Mouse (Mus musculus) adrenal gland, adult 8-10 months (tissue): ENCODE measurements around the gene Etfb. TPM values are rescaled to one million over a fixed set of nuclear protein-coding genes. Genes with fewer than 3 reads are reported as not detected.

Source experiments
- DNase-seq: peaks from one replicate; pipeline ENCODE4 v3.0.0; 2022
- total RNA-seq, 4 experiments: library from RNA; stranded (reverse); gene quantifications; 2 replicates each; pipeline ENCODE4 v1.2.4; 2022

Gene Etfb
- total RNA-seq, 4 experiments from 2014 or later, result 286 to 399 (median 360) TPM

DNA sequence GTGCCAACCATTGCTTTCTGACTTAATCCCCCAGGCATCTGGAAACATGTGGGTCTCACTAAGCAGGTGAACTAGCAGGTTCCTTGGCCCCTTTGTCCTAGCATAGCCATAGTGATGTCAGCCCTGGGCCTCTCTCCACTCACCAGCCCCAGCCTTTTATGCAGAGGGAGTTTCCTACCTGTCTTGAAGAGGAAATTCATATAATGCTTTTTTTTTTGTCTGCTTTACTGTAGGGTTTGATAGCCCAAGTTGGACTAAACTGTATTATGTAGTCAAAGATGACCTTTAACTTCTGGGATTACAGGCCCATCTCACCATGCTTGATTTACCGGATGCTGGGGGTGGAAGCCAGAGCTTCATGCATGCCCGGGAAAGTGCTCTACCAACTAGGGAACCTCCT is 5.9 kb downstream of the Etfb start:
- DNase-seq, result no peak

DNA sequence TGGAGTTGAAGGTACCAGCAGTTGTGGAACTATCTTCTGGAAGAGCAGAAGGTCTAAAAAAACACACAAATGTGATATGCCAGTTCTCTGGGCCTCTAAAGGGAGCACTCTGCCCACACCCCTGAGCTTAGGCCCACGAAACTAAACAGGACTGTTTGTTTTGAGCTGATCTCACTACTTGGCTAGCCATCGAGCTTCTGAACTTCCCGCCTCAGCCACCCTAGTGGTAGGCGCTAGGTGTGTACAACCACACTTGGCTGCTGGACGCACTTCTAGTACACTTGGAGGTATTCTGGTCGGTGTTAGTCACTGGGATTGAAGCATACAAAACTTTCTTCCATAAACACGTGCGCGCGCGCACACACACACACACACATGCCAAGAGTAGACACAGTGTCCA is 7.8 kb downstream of the Etfb start:
- DNase-seq, result no peak

DNA sequence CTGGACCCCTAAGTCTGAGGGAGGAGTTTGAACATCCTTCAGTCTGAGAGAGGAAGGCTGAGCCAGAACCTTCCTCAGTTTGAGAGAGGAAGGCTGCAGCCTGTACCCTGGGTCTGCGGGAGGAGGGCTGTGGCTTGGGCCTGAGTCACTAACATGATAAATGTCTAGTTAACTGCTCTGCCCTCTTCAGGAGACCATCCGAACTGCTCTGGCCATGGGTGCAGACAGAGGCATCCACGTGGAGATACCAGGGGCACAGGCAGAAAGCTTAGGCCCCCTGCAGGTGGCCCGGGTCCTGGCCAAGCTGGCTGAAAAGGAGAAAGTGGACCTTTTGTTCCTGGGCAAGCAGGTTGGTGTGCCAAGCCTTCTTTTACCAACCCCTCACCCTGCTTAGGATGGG is 8.7 kb downstream of the Etfb start:
- DNase-seq, result no peak

DNA sequence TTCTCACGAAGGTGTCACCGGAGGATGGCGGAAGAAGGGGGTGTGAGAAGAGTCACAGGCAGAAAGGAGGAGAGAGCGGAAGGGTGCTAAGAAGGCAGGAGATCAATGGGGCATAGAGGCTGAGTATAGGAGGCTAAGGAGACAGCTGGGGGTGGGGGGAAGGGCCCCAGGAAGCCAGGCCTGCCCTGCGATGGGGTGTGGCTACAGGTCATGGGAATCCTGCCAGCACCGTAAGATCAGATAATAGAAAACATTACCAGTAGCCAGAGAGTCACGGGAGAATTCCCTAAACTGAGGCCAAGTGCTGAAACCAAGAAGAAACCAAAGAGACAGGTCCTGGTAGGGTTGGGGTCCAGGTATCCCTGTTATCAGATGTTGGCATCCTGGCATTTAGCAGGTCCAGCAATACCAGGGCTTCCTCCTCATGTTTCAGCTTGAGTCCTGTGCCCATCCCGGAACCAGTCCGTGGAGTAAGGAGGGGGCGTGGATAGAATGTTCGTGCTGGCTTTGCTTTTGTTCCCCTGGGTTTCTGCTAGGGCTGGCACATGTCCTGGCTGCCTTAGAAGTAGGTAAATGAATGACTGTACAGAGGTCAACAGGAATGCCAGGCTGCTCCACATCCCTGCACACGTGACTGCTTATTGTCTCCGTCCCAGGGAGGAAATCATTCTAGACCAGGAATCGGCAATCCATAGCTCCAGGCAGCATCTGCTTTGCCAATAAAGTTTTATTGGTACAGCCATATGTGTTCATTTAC is 9.9 kb downstream of the Etfb start:
- no peak for DNase-seq

DNA sequence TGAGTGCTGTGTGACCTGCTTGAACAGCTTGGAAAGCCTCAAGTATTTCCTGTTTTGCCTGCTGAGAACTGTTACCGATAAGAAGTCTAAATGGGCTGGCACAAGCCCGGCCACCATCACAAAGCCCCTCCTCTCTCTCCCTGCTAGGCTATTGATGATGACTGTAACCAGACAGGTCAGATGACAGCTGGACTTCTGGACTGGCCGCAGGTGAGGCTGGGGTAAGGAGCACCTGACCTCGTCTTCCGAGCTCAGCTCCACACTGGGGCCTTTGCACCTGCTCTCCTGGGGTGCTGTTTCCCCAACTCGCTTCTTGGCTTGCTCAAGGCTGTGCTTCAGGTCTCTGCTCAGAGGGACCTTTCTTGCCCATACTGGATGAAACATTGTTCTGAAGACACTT is 10.5 kb downstream of the Etfb start:
- DNase-seq, result no peak

DNA sequence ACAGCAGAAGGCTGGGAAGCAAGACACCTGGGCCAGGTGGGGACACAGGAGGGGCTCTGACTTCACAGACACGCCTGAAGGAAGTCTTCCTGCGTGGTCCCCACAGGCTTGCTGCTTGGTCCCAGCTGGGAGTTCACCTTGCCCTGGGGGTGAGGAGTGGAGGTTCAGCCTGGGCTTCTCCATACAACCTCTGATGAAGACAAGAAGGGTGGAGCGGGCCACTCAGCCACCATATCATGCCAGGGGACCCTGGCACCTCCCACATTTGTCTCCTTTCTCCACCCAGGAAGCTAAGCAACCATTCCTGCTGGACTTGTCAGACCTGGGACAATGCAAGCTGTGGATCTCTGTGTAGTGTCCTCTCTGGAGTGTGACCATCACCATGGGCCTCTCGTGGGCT is 19.0 kb downstream of the Etfb start, which contains the start of gene Vsig10l:
Gene Vsig10l, plus strand, starts transcription at position 301 of the 400 bp plus-strand sequence.
- no peak for DNase-seq

DNA sequence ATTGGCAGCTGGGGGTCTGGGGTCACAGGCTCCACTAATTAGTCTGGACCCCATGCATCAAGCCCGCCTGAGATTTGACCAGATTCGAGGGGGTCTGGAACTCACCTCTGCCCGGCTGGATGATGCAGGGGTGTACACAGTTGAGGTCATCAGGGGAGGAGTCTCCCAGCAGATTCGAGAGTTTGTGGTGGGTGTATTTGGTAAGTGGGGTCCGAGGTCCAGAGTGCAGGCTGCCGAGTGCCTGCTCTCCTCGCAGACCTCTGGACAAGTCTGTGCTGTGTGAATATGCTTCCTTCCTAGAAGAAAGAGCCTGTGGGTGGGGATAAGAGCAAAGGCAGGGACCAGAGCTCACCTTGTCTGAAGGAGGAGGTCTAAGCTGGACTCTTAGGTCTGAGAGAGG is 20.1 kb downstream of the Etfb start:
- no peak for DNase-seq

DNA sequence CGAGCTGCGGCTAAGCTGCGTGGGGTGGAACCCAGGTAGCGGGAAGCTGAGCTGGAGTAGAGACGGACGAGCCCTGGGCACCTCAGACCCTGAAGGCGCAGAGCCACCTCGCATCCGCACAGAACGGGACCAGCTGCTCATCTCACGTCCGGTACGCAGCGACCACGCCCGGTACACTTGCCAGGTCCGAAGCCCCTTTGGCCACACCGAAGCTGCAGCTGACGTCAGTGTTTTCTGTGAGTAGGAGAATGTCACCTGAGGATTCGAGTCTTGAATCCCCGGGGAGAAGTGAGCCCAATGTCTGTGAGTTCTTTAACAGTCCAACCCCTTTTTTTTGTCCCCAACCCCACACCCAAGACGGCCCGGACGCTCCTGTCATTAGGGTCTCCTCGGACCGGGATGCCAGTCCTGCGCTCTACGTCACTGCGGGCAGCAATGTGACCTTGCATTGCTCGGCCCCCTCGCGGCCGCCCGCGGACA is 21.0 kb downstream of the Etfb start:
- no peak for DNase-seq

DNA sequence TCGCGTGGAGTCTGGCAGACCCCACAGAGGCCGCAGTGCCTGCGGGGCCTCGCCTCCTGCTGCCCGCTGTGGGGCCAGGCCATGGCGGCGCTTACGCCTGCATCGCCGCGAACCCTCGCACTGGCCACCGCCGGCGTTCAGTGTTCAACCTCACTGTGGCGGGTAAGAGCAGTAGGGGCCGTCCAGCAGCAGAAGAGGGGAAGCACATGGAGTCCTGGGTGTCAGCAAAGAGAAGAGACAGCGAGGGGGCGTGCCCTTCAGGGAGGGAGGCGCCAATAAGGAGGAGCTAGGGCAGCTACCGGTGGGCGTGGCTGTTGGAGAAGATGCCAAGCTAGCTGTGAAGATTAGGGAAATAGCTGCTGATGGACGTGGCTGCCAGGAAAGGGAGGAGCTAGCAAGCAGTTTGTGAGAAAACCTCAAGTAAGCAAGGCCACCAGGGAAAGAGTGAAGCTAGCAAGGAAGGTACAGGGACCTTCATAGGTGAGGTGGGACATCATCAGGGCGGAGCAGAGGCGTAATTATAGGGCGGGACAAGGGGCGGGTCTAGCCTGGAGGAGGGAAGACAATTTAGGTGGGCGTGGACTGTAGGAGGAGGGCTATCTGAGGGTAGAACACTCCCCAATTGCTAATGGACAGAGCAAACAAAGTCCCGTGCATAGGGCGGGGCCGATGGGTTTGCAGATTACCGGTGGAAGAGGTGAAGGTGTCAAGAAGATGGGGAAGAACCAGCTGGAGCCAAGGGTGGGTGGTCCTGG is 21.6 kb downstream of the Etfb start:
- DNase-seq, result peak; percentile 85

DNA sequence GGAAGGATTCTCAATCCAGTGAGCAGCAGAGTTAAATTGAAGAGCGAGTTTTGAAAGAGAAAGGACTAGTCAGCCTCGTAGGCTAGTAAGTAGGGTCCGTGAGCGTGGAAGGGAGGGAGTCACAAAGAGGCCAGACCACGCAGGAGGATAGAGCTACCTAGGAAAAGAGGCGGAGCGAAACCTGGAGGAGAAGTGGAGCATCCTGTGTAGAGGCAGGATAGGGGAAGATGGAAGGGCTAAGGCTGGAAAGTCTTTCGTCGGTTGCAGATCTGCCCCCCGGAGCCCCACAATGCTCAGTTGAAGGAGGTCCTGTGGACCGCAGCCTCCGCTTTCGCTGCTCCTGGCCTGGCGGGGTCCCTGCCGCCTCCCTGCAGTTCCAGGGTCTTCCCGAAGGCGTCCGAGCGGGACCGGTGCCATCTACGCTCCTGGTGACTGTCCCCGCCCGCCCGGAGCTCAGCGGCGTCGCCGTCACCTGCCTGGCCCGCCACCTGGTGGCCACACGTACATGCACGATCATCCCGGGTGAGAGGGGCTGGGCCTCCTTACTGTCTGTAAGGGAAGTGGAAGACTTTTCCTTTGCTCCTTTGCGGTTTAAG is 22.3 kb downstream of the Etfb start:
- peak; percentile 63 for DNase-seq

DNA sequence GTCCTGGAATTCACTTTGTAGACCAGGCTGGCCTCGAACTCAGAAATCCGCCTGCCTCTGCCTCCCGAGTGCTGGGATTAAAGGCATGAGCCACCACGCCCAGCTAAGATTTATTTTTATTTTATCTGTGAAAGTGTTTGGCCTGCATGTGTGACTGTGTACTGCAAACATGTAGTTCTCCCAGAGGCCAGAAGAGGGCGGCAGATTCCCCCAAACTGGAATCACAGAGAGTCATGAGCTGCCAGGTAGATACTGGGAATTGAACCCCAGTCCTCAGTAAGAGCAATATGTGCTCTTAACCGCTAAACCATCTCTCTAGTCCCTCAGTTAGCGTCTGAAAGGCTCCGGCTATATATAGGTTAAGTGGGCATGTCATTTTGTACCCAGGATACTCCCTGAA is 26.5 kb downstream of the Etfb start:
- no peak for DNase-seq

DNA sequence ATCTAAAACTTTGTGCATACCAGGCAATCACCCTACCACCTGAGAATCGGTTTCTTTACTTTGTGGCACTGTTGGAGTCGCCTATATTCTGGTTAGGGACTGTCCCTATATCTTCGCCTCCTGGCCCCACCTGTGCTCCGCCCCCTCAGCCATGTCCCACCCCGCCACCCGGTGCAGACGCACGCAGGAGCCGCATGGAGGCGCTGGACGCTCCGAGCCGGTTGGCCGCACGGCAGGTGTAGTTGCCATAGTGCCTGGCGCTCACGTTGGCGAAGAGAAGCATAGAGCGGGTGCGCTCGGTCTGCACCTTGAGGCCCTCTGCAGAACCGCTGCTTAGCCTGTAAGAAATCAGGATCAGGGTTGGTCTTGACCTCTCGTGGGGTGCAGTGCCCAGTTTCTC is 31.8 kb downstream of the Etfb start:
- no peak for DNase-seq

DNA sequence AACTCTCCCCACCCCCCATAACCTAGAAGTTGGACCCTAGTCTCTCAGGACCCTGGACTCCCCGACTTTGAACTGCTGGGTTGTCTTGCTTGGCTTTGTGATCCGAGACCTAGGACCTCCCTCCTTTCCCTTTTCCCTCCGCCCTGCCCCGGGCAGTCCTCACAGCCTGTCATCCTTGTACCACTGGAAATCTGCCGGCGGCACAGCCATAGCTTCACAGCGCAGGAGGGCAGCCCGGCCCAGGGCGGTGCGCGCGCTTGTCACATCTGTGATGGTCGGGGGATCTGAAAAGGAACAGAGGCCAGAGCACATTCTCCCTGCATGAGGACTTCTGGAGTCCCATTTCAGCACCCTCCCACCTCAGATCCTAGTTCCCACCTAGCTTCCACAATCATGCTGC is 32.5 kb downstream of the Etfb start:
- DNase-seq, result no peak

DNA sequence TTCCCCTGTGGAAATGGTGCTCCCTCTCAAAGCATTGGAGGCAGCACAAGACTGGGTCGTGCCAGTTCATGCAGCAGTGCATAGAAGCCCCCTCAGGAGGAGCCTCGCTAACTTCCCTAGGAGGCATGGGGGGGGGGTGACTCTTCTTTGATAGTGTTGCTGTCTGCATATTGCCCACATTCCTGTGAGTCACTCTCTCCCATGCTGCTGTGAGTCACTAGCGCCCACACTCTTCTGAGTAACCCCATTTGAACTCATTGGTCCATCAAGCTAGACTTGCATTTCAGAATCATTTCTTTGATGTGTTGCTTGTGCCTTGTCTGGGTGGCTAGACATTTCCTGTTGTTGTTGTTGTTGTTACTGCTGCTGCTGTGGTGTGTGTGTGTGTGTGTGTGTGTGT is 37.3 kb downstream of the Etfb start:
- no peak for DNase-seq

DNA sequence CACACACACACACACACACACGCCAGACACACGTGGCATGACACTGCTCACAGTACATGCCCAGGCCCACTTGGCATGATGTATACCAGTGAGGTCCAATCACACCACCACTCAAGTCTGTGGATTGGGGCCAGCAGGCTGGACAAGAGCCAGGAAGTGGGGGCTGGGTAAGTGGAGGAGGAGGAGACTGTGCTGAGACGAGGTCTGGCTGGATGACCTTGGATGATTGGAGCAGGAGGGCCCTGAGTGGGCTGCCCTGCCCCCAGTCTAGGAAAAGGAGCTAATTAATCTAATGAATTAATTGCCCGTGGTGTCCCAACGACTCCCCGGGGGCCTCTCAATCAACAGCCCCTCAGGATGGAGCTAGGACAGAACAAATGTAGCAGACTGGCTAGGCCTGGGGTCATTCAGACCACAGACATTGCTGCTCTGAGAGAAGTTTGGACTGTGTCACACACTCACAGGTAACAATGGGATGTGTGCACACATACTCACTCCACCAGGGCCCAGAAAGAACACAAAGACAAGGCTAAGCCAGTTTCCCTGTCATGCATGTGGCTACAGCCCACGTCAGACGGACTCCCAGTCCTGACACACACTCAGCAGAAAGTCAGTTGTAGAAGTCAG is 38.3 kb downstream of the Etfb start:
- no peak for DNase-seq

DNA sequence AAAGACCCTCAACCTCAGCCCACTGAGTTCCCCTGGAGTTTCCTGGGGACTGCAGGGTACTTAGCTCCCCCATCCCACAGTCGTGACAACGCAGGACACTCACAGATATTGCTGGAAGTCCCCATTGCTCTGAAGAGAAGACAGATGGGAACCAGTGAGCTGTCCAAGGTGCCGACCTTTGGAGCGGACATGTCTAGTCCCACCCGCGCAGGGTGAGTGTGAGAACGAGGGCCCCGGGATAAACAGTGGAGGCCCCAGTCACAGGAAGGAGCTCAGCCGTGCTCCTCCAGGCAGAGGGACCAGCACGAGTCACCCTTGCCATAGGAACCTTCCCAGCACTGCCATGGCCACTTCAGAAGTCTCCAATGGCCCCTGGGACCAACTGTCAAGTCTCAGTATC is 39.4 kb downstream of the Etfb start:
- DNase-seq, result no peak

DNA sequence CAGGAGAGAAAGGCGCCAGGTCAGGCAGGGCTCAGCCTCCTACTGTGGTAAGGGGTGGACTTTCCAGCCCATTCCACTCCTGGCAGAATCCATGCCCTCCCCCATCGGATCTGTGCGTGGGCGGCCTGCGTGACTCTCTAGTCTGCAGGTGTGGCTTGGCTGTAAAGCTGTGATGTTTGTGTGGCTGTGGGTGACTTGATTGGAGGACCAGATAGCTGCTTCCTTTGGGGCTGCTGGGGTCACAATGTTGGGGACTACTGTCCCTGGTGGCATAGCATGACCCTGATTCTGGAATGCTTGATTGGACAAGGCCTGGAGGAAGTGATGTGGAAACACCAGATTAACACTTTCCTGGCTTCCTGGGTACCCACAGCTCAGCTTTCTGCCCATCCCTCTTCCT is 44.8 kb downstream of the Etfb start:
- DNase-seq, result no peak

DNA sequence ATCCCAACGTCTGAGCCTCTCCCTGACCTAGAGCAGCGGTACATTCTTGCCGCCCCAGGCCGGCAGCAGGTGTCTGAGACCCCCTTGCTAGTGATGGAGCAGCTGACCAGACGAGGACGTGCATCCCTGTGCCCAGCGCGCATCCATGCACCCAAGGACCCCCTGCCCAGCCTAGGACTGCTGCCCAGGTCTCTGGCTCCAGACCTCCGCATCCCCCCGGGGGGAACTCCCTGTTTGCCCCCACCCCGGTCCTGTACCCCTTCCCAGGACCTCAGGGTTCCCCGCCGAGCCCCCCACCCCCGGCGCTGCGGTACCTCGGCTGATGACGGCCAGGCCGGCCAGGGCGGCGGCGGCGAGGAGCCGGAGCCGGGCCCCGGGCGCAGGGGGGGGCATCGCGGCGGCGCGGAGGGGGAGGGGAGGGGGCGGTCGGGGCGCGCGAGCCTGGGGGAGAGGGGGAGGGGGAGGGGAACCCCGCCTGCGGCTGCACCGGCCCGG is 45.8 kb downstream of the Etfb start, which contains the start of gene Iglon5:
Gene Iglon5, minus strand, starts transcription at position 445 of the 495 bp plus-strand sequence.
- DNase-seq, result no peak

DNA sequence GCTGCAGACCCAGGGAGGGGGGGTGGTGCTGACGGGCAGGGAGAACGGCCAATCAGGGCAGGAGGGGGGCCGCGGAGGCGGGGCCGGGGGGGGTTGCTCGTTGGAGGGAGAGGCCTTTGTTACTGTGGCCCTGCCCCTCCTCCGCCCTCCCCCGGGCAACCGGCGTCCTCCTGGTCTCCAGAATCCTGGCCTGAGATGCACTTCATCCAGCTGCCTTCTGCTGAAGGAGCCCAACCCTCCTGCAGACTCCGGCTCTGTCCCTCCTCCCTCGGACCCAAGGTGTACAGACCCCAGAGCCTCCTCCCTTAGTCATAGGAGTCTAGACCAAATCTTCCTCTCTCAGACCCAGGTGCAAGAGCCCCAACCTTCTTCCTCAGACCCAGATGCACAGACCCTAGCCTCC is 46.3 kb downstream of the Etfb start:
- DNase-seq, result no peak

DNA sequence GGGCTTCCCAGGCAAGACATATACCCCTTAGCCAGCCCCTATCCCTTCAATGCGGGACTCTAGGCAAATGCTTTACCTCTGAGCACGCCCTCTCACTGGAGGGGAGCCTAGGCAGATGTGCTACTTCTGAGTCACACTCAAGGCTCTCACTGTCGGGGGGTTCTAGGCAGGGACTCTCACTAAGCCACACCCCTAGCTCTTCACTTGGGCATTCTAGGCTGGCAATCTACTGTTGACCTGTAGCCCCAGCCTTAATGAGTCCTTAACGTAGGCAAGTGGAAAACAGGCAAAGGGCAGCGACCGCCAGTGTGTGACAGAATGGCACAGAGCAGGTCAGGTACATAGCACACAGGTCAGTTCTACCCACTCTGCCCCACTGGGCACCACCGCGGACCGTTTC is 47.0 kb downstream of the Etfb start:
- DNase-seq, result no peak

DNA sequence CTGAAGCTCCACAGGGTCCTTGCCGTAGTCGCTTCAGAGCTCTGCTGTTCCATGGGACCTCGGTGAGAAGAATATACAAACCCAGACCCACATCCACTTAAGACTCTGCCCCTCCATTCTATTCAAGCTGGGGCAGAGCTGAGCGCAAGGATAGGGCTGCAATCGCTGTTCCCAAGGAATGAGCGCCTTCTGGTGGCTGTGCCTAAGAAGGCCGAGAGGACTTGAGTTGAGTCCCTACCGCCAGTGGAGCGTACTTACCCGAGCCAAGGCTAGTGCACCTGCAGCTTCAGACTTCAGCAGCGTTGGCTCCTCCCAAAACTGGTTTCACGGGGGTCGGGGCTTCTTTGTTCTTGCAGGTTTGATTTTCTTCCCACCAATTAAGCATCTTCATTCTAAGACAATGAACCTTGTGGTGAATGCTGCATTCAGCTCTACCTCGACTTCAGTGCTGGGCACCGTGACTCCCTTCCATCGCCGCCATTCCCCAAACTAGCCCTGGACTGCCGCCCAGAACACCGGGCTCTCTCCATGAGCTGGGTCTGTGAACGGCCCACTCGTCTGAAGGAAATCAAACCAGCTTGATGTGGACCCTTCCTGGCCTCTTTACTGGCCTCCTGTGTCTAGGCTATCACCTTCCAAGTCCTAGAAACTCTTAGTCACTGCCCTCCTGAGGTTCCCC is 51.6 kb downstream of the Etfb start:
- DNase-seq, result peak; percentile 18
